Mouse (Mus musculus) lung, embryonic 16.5 days (tissue): ENCODE data around the gene Olfr1355. TPM values are rescaled to one million over a fixed set of nuclear protein-coding genes. Genes with fewer than 3 reads are reported as not detected.
"Not testable (repeated sequence)": the region's sequence is repeated elsewhere in the genome, so short reads cannot be mapped to it uniquely, and the experiment has no call there.

Source experiments
- ATAC-seq: fragments of 200-750 bp; cut with Nextera tagmentation; 2 replicates; pipeline ENCODE4 v1.8.0; 2017; ENCODE audit warnings: low read depth, mild to moderate bottlenecking, moderate library complexity
- H3K27ac ChIP-seq: fragments of 300-500 bp; sonication (generic); 2 replicates; pipeline ENCODE4 v1.5.1; 2014; ENCODE audit warnings: mild to moderate bottlenecking, control low read depth, low read length
- H3K27me3 ChIP-seq: fragments of 300-500 bp; sonication (generic); 2 replicates; pipeline ENCODE4 v1.6.1; 2014; ENCODE audit warnings: low read depth, low read length, mixed read lengths; ENCODE audit not compliant: control insufficient read depth, insufficient read depth
- H3K36me3 ChIP-seq: fragments of 300-500 bp; sonication (generic); 2 replicates; pipeline ENCODE4 v1.6.1; 2014; ENCODE audit warnings: low read length; ENCODE audit not compliant: control insufficient read depth, insufficient read depth
- H3K4me1 ChIP-seq: fragments of 300-500 bp; sonication (generic); replicated peaks from 2 replicates; pipeline ENCODE4 v1.6.1; 2014; ENCODE audit warnings: low read length, mixed read lengths; ENCODE audit not compliant: control insufficient read depth, insufficient read depth
- H3K4me2 ChIP-seq: fragments of 300-500 bp; sonication (generic); 2 replicates; pipeline ENCODE4 v1.6.1; 2014; ENCODE audit warnings: low read depth, low read length, control low read depth
- H3K4me3 ChIP-seq: fragments of 300-500 bp; sonication (generic); 2 replicates; pipeline ENCODE4 v1.5.1; 2014; ENCODE audit warnings: mild to moderate bottlenecking, low read length, control low read depth
- H3K9ac ChIP-seq: fragments of 300-500 bp; sonication (generic); 2 replicates; pipeline ENCODE4 v1.6.1; 2014; ENCODE audit warnings: low read length, control low read depth
- H3K9me3 ChIP-seq: fragments of 300-500 bp; sonication (generic); 2 replicates; pipeline ENCODE4 v1.6.1; 2016; ENCODE audit warnings: low read length; ENCODE audit not compliant: control insufficient read depth
- WGBS: fragments of 180-500 bp; shearing (Covaris S2); extraction: QIAGEN DNeasy Blood & Tissue Kit; methylation state at CpG from one replicate; pipeline ENCODE4 v1.1.7; 2014; 5-methylcytosine and 5-hydroxymethylcytosine counted together
- polyA plus RNA-seq: library from polyadenylated mRNA; unstranded; fragments of >200 nt; fragmentation: Nextera tagmentation; extraction: Ambion mirVana; gene quantifications from 2 replicates; pipeline ENCODE4 v1.2.1, GENCODE M21; 2015

Gene Olfr1355
- polyA plus RNA-seq, result not detected in 2 replicates

- no peak within 1 kb of the TSS for H3K4me3 ChIP-seq
- no peaks in the 10 kb centered on the region for H3K27me3 ChIP-seq
- H3K4me1 ChIP-seq, result no peaks in the 10 kb centered on the region
- ATAC-seq, result no peak
- no peaks in the 10 kb centered on the region for H3K36me3 ChIP-seq
- H3K27ac ChIP-seq, result no peak within 1 kb of the TSS
- no peaks in the 10 kb centered on the region for H3K9me3 ChIP-seq
- WGBS, result 47% methylated on average over 2 of the region's 2 CpGs
- H3K4me2 ChIP-seq, result no peak within 1 kb of the TSS
- H3K9ac ChIP-seq, result no peak within 1 kb of the TSS
Measured at GRCm38 (mm10) chr10:78875240-78875639, at the start of gene Olfr1355. Olfr1355 (plus strand) TSS chr10:78875540.

DNA sequence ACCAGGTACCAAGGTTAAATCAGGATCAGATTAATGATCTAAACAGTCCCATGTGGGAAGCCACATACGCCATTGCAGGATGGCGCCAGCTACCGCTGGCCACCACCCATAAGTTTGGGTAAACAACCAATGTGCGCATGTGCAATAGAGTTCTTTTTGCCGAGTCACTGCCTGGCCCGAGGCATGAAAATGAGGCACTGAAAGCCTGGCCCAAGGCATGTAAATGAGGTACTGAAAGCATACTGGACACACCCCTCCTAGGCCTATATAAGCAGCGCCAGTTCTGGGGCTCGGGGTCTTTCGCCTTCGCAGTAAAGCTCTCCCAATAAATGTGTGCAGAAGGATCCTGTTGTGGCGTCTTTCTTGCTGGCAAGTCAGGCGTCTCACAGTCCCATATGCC lies 34.9 kb upstream of the Olfr1355 start:
- not testable (repeated sequence) for H3K9ac ChIP-seq, H3K4me1 ChIP-seq, H3K36me3 ChIP-seq, ATAC-seq, H3K4me2 ChIP-seq, H3K27ac ChIP-seq, H3K27me3 ChIP-seq, H3K9me3 ChIP-seq, H3K4me3 ChIP-seq
- 92% methylated on average over 12 of the region's 12 CpGs for WGBS

DNA sequence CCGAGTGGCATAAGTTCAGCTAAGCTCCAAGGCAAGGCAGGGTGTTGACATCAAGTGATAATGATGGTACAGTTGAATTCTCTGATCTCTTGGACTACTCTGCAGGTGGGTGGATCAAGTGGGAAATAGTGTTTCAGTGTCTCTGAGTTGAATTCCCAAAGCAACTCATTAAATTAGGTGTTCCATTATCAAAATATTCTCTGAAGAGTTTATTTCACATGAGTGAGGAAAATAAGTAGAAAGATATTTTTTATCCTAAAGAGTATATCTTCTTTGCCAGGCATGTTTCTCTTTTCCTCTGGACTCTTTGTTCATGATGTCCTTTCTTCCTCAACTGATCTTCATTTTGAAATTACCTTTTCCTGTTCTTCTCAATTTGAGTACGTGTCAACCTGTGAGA lies 23.3 kb upstream of the Olfr1355 start, which contains the start of gene Olfr1356:
Gene Olfr1356 (minus strand): TSS at position 101 of the 400 bp plus-strand sequence.
- Histone ChIP-seq H3K9ac (no peak within 1 kb of the TSS), H3K9me3 (no peaks in the 10 kb centered on the region), H3K4me1 (no peaks in the 10 kb centered on the region), H3K27ac (no peak within 1 kb of the TSS), H3K4me2 (no peak within 1 kb of the TSS), H3K27me3 (no peaks in the 10 kb centered on the region), H3K36me3 (no peaks in the 10 kb centered on the region), H3K4me3 (no peak within 1 kb of the TSS)
- no peak for ATAC-seq
- 83% methylated on average over 2 of the region's 2 CpGs for WGBS

DNA sequence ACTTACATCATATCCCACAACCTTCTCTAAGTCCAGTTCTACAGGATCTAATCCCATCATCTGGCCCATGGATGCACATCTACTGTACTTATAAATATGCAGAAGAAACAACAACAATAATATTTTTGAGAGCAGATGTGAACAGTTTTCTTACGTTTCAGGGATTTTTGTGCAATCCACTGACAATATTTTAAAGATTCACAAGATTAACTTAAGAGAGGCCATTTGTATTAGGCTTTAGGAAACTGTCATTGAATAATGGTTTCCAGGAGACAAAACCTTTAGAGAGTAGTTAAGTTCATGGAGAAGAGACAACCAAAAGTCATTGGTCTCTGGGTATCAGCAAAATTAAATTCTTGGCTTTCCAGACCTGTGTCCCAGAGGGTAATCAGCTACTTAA lies 37.5 kb downstream of the Olfr1355 start, which contains the start of gene Olfr1354:
Gene Olfr1354 (plus strand): TSS at position 301 of the 400 bp plus-strand sequence.
- 82% methylated on average over 1 of the region's 1 CpGs for WGBS
- not testable (repeated sequence) for H3K27ac ChIP-seq, H3K9me3 ChIP-seq, H3K4me2 ChIP-seq, H3K4me1 ChIP-seq, H3K4me3 ChIP-seq, H3K36me3 ChIP-seq, H3K27me3 ChIP-seq, H3K9ac ChIP-seq, ATAC-seq

Other genes starting within 250 kb of the Olfr1355 start
- gene Casp14, start 157.2 kb upstream of the Olfr1355 start, polyA plus RNA-seq, result 0.21 TPM in 1 of 2 replicates, not detected in the other
- gene Ccdc105, start 122.5 kb upstream of the Olfr1355 start, polyA plus RNA-seq, result 0.16 TPM in 2 replicates
- 0.63 and 0.83 TPM in 2 replicates for gene Slc1a6, start 95.0 kb upstream of the Olfr1355 start, polyA plus RNA-seq
- gene Olfr1356, start 23.4 kb upstream of the Olfr1355 start, polyA plus RNA-seq, result not detected in 2 replicates
- gene Olfr1354, start 37.6 kb downstream of the Olfr1355 start, polyA plus RNA-seq, result not detected in 2 replicates
- gene Olfr8, start 75.1 kb downstream of the Olfr1355 start, polyA plus RNA-seq, result not detected in 2 replicates
- not detected in 2 replicates for gene Olfr1353, start 87.8 kb downstream of the Olfr1355 start, polyA plus RNA-seq
- gene Olfr1352, start 105.5 kb downstream of the Olfr1355 start, polyA plus RNA-seq, result not detected in 2 replicates
- not detected in 2 replicates for gene Olfr1351, start 136.9 kb downstream of the Olfr1355 start, polyA plus RNA-seq
- gene Olfr57, start 153.2 kb downstream of the Olfr1355 start, polyA plus RNA-seq, result not detected in 2 replicates
- 31.1 and 32.0 TPM in 2 replicates for gene 2610008E11Rik, start 222.1 kb downstream of the Olfr1355 start, polyA plus RNA-seq